Mouse (Mus musculus): ENCODE data around the gene Ptprf.

Ptprf gene

GRCm38 (mm10) chr4:118282182-118282562 is 9.0 kb downstream of the Ptprf start:
- no peak for DNase-seq

- DNase-seq = no peak
Observed at GRCm38 (mm10) chr4:118281444-118282181, 9.6 kb downstream of the Ptprf start.

- no peak for DNase-seq
Observed at GRCm38 (mm10) chr4:118280506-118280905, 10.7 kb downstream of the Ptprf start.

- no peak for DNase-seq
Observed at GRCm38 (mm10) chr4:118276520-118277232, 14.5 kb downstream of the Ptprf start.

- no peak for DNase-seq
Observed at GRCm38 (mm10) chr4:118275601-118276519, 15.3 kb downstream of the Ptprf start.

GRCm38 (mm10) chr4:118274521-118274920 is 16.7 kb downstream of the Ptprf start:
- no peak for DNase-seq

- DNase-seq = no peak
Observed at GRCm38 (mm10) chr4:118273998-118274397, 17.2 kb downstream of the Ptprf start.

GRCm38 (mm10) chr4:118273545-118273944 is 17.7 kb downstream of the Ptprf start:
- DNase-seq = no peak

- DNase-seq = no peak
Observed at GRCm38 (mm10) chr4:118272871-118273270, 18.3 kb downstream of the Ptprf start.

GRCm38 (mm10) chr4:118272258-118272657 is 18.9 kb downstream of the Ptprf start:
- DNase-seq = peak; percentile 36

- no peak for DNase-seq
Observed at GRCm38 (mm10) chr4:118271556-118272074, 19.6 kb downstream of the Ptprf start.

- no peak for DNase-seq
Observed at GRCm38 (mm10) chr4:118270706-118271105, 20.5 kb downstream of the Ptprf start.

- no peak for DNase-seq
Observed at GRCm38 (mm10) chr4:118269999-118270398, 21.2 kb downstream of the Ptprf start.

- DNase-seq = no peak
Observed at GRCm38 (mm10) chr4:118268429-118269212, 22.6 kb downstream of the Ptprf start.

GRCm38 (mm10) chr4:118265557-118265956 is 25.6 kb downstream of the Ptprf start:
- DNase-seq = no peak

GRCm38 (mm10) chr4:118261771-118262473 is 29.3 kb downstream of the Ptprf start:
- no peak for DNase-seq

GRCm38 (mm10) chr4:118261291-118261690 is 29.9 kb downstream of the Ptprf start:
- DNase-seq = no peak

- DNase-seq = peak; percentile 49
Observed at GRCm38 (mm10) chr4:118260551-118261267, 30.5 kb downstream of the Ptprf start.

GRCm38 (mm10) chr4:118259782-118260463 is 31.3 kb downstream of the Ptprf start:
- DNase-seq = no peak

GRCm38 (mm10) chr4:118257977-118258376 is 33.2 kb downstream of the Ptprf start:
- DNase-seq = no peak

Measured in cerebellum, adult 11 months (tissue).